Mouse (Mus musculus): ENCODE data around the gene Ino80. TPM values are rescaled to one million over a fixed set of nuclear protein-coding genes. Genes with fewer than 3 reads are reported as not detected.

Ino80 gene
- polyA plus RNA-seq, 1 experiment from 2014 or later, result 4.0 TPM

- no peak overlapping the region for H3K4me2 ChIP-seq
- H3K9me3 ChIP-seq, result no peaks in the 10 kb centered on the region
- no peak overlapping the region for H3K27ac ChIP-seq
- 76% methylated on average over 9 of the region's 9 CpGs for WGBS
- ATAC-seq (ENCODE audit: insufficient read depth, low FRiP score, low read depth), result no peak
- no peak overlapping the region for H3K9ac ChIP-seq
- no peaks in the 10 kb centered on the region for H3K27me3 ChIP-seq (replicated peaks)
- H3K4me3 ChIP-seq (replicated peaks), result no peak overlapping the region
- H3K36me3 ChIP-seq, result peaks cover 69% of the 10 kb centered on the region
- H3K4me1 ChIP-seq, result no peaks in the 10 kb centered on the region
Observed at GRCm38 (mm10) chr2:119377286-119377685, 100.2 kb downstream of the Ino80 start.

DNA sequence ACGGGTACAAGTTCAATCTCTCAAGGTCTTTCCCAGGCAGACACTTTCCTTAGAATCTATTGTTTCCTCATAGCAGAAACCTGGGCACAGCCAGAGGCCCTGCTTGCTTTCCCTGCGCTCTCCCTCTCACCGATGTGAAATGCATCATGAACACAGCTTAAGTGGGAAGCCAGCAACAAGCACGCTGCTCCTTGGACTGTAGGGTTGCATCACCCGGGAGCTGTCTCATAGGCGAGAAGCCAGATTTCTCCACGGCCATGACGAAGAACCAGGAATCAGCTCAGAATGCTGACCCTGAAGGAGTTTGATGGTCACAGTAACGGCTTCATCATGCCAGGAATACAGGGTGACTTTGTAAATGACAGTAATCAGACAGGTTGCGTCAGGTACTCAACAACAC lies 107.4 kb downstream of the Ino80 start:
- no peak for ATAC-seq (ENCODE audit: insufficient read depth, low FRiP score, low read depth)
- Histone ChIP-seq H3K36me3 (peaks cover 39% of the 10 kb centered on the region), H3K4me3 (replicated peaks) (no peak overlapping the region), H3K4me2 (no peak overlapping the region), H3K9me3 (no peaks in the 10 kb centered on the region), H3K9ac (no peak overlapping the region), H3K4me1 (no peaks in the 10 kb centered on the region), H3K27me3 (replicated peaks) (no peaks in the 10 kb centered on the region), H3K27ac (no peak overlapping the region)
- WGBS, result 91% methylated on average over 10 of the region's 10 CpGs

DNA sequence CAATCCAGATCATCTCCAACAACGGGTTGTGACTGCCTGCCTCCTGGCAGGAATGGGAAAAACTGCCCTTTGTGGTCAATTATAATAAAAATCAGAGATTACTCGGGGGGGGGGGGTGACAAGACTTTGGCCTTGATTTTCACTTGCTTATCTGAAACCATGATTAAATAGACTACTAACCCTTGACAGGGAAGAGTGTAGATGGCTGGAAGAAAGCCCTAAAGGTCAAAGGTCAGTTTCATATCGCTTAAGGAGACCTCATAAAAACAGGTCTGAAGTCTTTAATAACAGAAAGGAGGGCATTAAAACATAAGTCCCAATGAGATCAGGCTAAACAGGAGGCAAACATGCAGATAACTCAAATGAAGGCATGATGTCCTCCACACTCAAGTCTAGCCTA lies 110.1 kb downstream of the Ino80 start:
- Histone ChIP-seq H3K27ac (no peak overlapping the region), H3K4me3 (replicated peaks) (no peak overlapping the region), H3K9me3 (no peaks in the 10 kb centered on the region), H3K9ac (no peak overlapping the region), H3K27me3 (replicated peaks) (no peaks in the 10 kb centered on the region), H3K4me1 (no peaks in the 10 kb centered on the region), H3K36me3 (peaks cover 15% of the 10 kb centered on the region), H3K4me2 (no peak overlapping the region)
- WGBS, result 68% methylated on average over 3 of the region's 3 CpGs
- ATAC-seq (ENCODE audit: insufficient read depth, low FRiP score, low read depth), result no peak

GRCm38 (mm10) chr2:119364969-119365368 lies 112.5 kb downstream of the Ino80 start:
- no peak overlapping the region for H3K27ac ChIP-seq
- no peak for ATAC-seq (ENCODE audit: insufficient read depth, low FRiP score, low read depth)
- no peak overlapping the region for H3K9ac ChIP-seq
- H3K4me2 ChIP-seq, result no peak overlapping the region
- no peak overlapping the region for H3K4me3 ChIP-seq (replicated peaks)
- WGBS, result 80% methylated on average over 3 of the region's 3 CpGs
- H3K27me3 ChIP-seq (replicated peaks), result no peaks in the 10 kb centered on the region
- H3K36me3 ChIP-seq, result no peaks in the 10 kb centered on the region
- no peaks in the 10 kb centered on the region for H3K4me1 ChIP-seq
- no peaks in the 10 kb centered on the region for H3K9me3 ChIP-seq

DNA sequence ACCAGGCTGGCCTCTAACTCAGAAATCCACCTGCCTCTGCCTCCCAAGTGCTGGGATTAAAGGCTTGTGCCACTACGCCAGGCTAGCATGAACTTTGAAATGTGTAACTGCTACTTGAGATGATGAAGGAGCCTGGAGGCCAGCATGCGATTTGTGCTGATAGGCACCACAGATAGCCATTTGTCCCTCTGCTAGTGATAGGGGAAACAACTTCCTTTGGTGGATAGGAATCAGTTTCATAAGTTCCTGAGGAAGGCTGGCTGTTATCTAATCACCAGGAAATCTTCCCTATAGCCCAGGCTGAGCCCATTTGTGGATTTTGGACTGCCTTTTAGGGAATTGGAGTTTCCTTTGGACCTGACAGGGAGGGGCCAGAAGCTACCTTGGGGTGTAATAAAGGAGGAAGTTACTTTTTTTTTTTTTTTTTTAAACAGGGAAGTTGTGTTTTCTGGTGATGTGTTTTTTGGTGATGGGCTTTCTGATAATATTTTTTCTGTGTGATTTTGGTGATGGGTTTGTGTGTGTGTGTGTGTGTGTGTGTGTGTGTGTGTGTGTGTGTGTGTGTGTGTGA lies 117.7 kb downstream of the Ino80 start:
- no peak for ATAC-seq (ENCODE audit: insufficient read depth, low FRiP score, low read depth)
- Histone ChIP-seq H3K4me3 (replicated peaks) (no peak overlapping the region), H3K36me3 (no peaks in the 10 kb centered on the region), H3K4me2 (no peak overlapping the region), H3K27ac (no peak overlapping the region), H3K4me1 (no peaks in the 10 kb centered on the region), H3K9ac (no peak overlapping the region), H3K9me3 (no peaks in the 10 kb centered on the region), H3K27me3 (replicated peaks) (no peaks in the 10 kb centered on the region)
- 67% methylated on average over 2 of the region's 2 CpGs for WGBS

DNA sequence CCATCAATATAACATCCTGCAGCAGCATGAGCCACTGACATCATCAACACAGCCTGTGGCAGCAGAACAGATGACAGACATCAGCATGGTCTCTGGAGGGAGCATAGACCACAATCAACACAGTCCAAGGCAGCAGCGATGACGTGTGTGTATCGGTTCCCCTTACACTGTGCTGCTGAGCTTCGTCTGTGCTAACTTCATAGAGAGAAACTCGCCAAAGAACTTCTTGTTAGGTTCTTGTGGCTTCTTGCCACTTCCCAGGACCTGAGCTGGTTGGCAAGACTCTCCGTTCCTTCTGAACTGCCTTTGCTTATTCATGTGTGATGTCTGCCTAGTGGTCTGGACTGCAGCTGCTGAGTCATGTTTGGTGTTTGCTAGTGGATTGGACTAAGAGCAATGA lies 119.2 kb downstream of the Ino80 start:
- H3K4me3 ChIP-seq (replicated peaks), result no peak overlapping the region
- no peaks in the 10 kb centered on the region for H3K4me1 ChIP-seq
- H3K27ac ChIP-seq, result no peak overlapping the region
- no peaks in the 10 kb centered on the region for H3K27me3 ChIP-seq (replicated peaks)
- WGBS, result 89% methylated on average over 6 of the region's 6 CpGs
- no peak overlapping the region for H3K9ac ChIP-seq
- no peaks in the 10 kb centered on the region for H3K36me3 ChIP-seq
- no peak for ATAC-seq (ENCODE audit: insufficient read depth, low FRiP score, low read depth)
- no peaks in the 10 kb centered on the region for H3K9me3 ChIP-seq
- no peak overlapping the region for H3K4me2 ChIP-seq

- Histone ChIP-seq H3K4me3 (replicated peaks) (no peak overlapping the region), H3K4me2 (no peak overlapping the region), H3K27me3 (replicated peaks) (no peaks in the 10 kb centered on the region), H3K27ac (no peak overlapping the region), H3K4me1 (no peaks in the 10 kb centered on the region), H3K9ac (no peak overlapping the region), H3K9me3 (no peaks in the 10 kb centered on the region), H3K36me3 (no peaks in the 10 kb centered on the region)
- 85% methylated on average over 5 of the region's 5 CpGs for WGBS
- ATAC-seq (ENCODE audit: insufficient read depth, low FRiP score, low read depth), result no peak
Observed at GRCm38 (mm10) chr2:119356805-119357204, 120.7 kb downstream of the Ino80 start.

DNA sequence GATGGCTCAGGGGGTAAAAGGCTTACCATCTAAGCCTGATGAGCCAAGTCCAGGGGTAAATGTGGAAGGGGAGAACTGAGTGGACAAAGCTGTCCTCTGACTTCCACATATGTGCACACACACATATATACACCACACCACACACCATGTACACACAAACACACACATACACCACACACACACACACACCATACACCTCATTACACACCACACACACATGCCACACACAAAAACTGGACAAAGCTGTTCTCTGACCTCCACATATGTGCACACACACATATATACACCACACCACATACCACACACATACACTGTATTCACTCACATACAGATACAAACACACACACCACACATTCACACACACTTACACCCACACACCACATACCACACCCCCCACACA lies 121.2 kb downstream of the Ino80 start:
- no peaks in the 10 kb centered on the region for H3K36me3 ChIP-seq
- ATAC-seq (ENCODE audit: insufficient read depth, low FRiP score, low read depth), result no peak
- H3K27me3 ChIP-seq (replicated peaks), result 0 out of 2 replicates have a peak, but pooled peaks cover 2% of the 10 kb centered on the region

DNA sequence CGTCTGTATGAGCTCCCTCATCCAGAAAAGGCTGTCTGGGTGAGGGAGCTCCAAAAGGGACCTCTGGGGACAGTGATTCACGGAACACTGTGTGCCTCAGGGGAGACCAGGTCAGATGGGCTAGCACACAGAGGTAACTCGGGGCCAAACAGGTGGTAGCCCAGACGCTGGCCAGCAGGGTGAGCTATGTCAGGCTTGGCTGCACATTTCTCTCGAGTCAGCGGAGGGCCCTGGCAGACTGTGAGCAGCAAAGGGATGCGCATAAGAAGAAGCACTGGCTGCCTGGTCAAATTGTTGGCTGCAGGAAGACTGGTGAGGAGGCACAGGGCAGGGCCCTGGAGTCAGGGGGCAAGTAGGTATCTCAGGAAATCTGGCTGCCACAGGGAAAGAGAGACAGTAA lies 121.8 kb downstream of the Ino80 start:
- Histone ChIP-seq H3K4me3 (replicated peaks) (no peak overlapping the region), H3K27me3 (replicated peaks) (peaks cover 8% of the 10 kb centered on the region), H3K9me3 (no peaks in the 10 kb centered on the region), H3K9ac (no peak overlapping the region), H3K27ac (no peak overlapping the region), H3K4me1 (peaks cover 8% of the 10 kb centered on the region; the same call in 1 of the 2 replicates), H3K36me3 (no peaks in the 10 kb centered on the region), H3K4me2 (no peak overlapping the region)
- WGBS, result 24% methylated on average over 7 of the region's 7 CpGs
- no peak for ATAC-seq (ENCODE audit: insufficient read depth, low FRiP score, low read depth)

More for the DNA sequence above, 121.2 kb downstream of the Ino80 start:
- Histone ChIP-seq H3K27ac (no peak overlapping the region), H3K4me1 (0 out of 2 replicates have a peak, but pooled peaks cover 2% of the 10 kb centered on the region), H3K9me3 (no peaks in the 10 kb centered on the region), H3K9ac (no peak overlapping the region), H3K4me3 (replicated peaks) (no peak overlapping the region), H3K4me2 (no peak overlapping the region)

- WGBS, result 88% methylated on average over 3 of the region's 3 CpGs
- Histone ChIP-seq H3K9ac (no peak overlapping the region), H3K4me1 (peaks cover 11% of the 10 kb centered on the region; the same call in 1 of the 2 replicates), H3K4me2 (no peak overlapping the region), H3K27me3 (replicated peaks) (peaks cover 12% of the 10 kb centered on the region), H3K36me3 (no peaks in the 10 kb centered on the region), H3K27ac (no peak overlapping the region), H3K9me3 (no peaks in the 10 kb centered on the region), H3K4me3 (replicated peaks) (no peak overlapping the region)
- ATAC-seq (ENCODE audit: insufficient read depth, low FRiP score, low read depth), result no peak
Observed at GRCm38 (mm10) chr2:119355089-119355488, 122.4 kb downstream of the Ino80 start.

DNA sequence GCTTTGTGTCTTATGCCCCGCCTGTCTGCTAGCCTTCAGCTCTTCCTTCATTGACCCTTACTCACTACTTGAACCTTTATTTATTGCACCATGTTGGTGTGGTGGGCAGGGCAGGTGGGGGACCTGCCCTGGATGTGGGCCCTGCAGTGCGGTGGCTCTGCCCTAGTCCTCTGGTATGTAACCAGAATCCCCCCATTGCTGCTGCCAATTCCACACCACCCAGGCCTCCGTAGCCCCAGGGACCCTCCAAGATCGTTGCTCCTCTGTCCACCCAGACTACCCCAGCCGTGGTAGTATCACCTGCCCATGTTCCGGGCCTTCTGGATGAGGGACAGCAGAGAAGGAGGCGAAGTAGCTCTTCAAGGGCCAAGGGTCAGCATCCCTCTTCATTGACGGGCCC lies 123.8 kb downstream of the Ino80 start:
- Histone ChIP-seq H3K36me3 (no peaks in the 10 kb centered on the region), H3K4me3 (replicated peaks) (no peak overlapping the region), H3K4me2 (no peak overlapping the region), H3K4me1 (peaks cover 11% of the 10 kb centered on the region; the same call in 1 of the 2 replicates), H3K27ac (no peak overlapping the region), H3K9ac (no peak overlapping the region), H3K27me3 (replicated peaks) (peaks cover 17% of the 10 kb centered on the region), H3K9me3 (no peaks in the 10 kb centered on the region)
- WGBS, result 85% methylated on average over 8 of the region's 8 CpGs
- no peak for ATAC-seq (ENCODE audit: insufficient read depth, low FRiP score, low read depth)

DNA sequence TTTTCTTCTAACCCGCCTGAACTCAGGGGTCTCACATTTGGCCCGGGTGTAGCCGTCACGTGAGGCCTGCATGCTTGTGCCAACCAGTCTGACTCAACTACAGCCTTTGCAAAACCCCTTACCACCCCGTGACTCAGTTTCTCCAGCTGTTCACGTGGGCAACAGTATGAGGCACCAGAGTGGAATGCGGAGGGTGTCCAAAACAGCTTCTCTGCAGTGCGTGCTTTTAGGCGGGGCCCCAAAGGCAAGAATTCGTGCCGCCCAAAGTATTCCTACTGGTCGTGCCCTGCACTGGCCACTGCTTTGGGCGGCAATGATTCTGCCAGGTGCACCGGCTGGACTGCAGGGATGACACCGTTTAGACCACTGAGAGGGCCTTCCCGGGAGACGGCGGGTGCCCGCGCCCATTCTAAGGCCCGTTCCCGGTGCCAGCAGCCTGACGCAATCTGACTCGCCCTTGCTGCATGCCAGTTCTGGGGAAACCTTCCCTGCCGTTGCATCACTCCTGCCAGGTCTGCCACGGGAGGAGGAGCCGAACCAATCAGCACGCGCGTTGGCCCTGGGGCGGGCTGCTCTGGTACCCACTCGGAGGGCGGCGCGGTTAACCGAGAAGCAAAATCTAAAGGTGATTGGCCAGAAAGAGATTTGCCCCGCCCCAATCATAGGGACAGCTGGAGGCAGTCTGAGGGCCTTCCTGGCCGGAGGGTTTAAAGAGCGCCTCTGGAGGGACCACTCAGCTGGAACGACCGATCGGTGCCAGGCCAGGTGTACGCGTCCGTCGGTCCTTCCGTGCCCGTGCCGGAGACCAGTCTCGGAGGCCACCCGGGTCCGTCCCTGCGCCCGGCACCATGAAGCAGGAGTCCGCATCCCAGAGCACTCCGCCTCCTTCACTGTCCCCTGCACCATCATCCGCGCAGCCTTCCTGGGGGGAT lies 126.7 kb downstream of the Ino80 start, which contains the start of gene Chac1:
TSS of gene Chac1 (plus strand) at position 675 of the 932 bp plus-strand sequence.
- whole genome bisulfite sequencing, result 5% methylated on average over 58 of the region's 58 CpGs
- peak; percentile 93 for ATAC-seq (ENCODE audit: insufficient read depth, low FRiP score, low read depth)
- peak within 1 kb of the TSS; percentile 52 for H3K4me3 ChIP-seq (replicated peaks)
- H3K9me3 ChIP-seq, result no peaks in the 10 kb centered on the region
- H3K9ac ChIP-seq, result peak within 1 kb of the TSS; percentile 12; the same call in 1 of the 2 replicates
- peaks cover 17% of the 10 kb centered on the region for H3K27me3 ChIP-seq (replicated peaks)
- peaks cover 11% of the 10 kb centered on the region; the same call in 1 of the 2 replicates for H3K4me1 ChIP-seq
- peak within 1 kb of the TSS; percentile 94 for H3K4me2 ChIP-seq
- H3K36me3 ChIP-seq, result no peaks in the 10 kb centered on the region
- no peak within 1 kb of the TSS for H3K27ac ChIP-seq
